Mouse (Mus musculus): ENCODE data around the gene Dysf.
"Not testable (repeated sequence)": the region's sequence is repeated elsewhere in the genome, so short reads cannot be mapped to it uniquely, and the experiment has no call there.

- TF ChIP-seq CTCF (IDR thresholded peaks at IDR 0.05; ENCODE audit: low read depth); EP300 (optimal IDR thresholded peaks at IDR 0.05): not testable (repeated sequence)
Observed at GRCm38 (mm10) chr6:84032516-84032915, 24.1 kb downstream of the Dysf start.

Measured in stomach, postnatal 0 days (tissue).